Mouse (Mus musculus) G1E (cell line): ENCODE measurements around the gene AL607142.1.

Experiments used
- CTCF ChIP-seq: IDR thresholded peaks from 2 replicates; pipeline ENCODE4 v1.5.1; 2012; ENCODE audit warnings: low read depth, low read length, inconsistent platforms, mixed read lengths
- TAL1 ChIP-seq: conservative IDR thresholded peaks from 2 replicates; pipeline ENCODE4 v1.6.1; 2012; ENCODE audit warnings: low read depth, low read length, inconsistent platforms, mixed read lengths

- TF ChIP-seq TAL1, result no peak
- no peak for TF ChIP-seq CTCF
These were observed 27.4 kb downstream of the AL607142.1 start for GRCm38 (mm10) chr4:120091997-120092783.
